Mouse (Mus musculus): Measurements from ENCODE around the gene Rbpj. TPM values are rescaled to one million over a fixed set of nuclear protein-coding genes. Genes with fewer than 3 reads are reported as not detected.

Rbpj gene
- polyA plus RNA-seq, 1 experiment from 2014 or later: 35.8 TPM

Other genes with a start within 250 kb of the Rbpj start
- 84.6 and 93.4 TPM in 2 replicates for gene Smim20, start 199.1 kb upstream of the Rbpj start, polyA plus RNA-seq (2014; fragmentation: Nextera tagmentation; extraction: Ambion mirVana)
- gene Cckar, start 241.6 kb downstream of the Rbpj start, polyA plus RNA-seq (2014; fragmentation: Nextera tagmentation; extraction: Ambion mirVana): 0.42 and 1.1 TPM in 2 replicates